Mouse (Mus musculus) C2C12 (cell line): Measurements from ENCODE around the gene Dock2.

Experiments
- CEBPB ChIP-seq: IDR thresholded peaks from one replicate; pipeline ENCODE4 v1.6.1; 2011; ENCODE audit warnings: low read depth, mild to moderate bottlenecking, control low read depth, moderate library complexity
- CTCF ChIP-seq: IDR thresholded peaks from one replicate; pipeline ENCODE4 v1.5.1; 2011; ENCODE audit not compliant: control insufficient read depth, insufficient read depth, insufficient read length
- FOSL1 ChIP-seq: IDR thresholded peaks from one replicate; pipeline ENCODE4 v1.8.0; 2011; ENCODE audit warnings: mild to moderate bottlenecking, low read length; ENCODE audit not compliant: poor library complexity, insufficient read depth, severe bottlenecking
- MYOD1 ChIP-seq: IDR thresholded peaks from one replicate; pipeline ENCODE4 v1.6.1; 2011; ENCODE audit warnings: low read depth; ENCODE audit not compliant: control insufficient read depth, insufficient read length
- MYOG ChIP-seq: IDR thresholded peaks from one replicate; pipeline ENCODE4 v1.6.1; 2011; ENCODE audit not compliant: control insufficient read depth, insufficient read length; ENCODE audit errors: extremely low read depth
- USF1 ChIP-seq: IDR thresholded peaks from one replicate; pipeline ENCODE4 v1.6.1; 2011; ENCODE audit warnings: low read depth, mild to moderate bottlenecking, control low read depth, moderate library complexity

DNA sequence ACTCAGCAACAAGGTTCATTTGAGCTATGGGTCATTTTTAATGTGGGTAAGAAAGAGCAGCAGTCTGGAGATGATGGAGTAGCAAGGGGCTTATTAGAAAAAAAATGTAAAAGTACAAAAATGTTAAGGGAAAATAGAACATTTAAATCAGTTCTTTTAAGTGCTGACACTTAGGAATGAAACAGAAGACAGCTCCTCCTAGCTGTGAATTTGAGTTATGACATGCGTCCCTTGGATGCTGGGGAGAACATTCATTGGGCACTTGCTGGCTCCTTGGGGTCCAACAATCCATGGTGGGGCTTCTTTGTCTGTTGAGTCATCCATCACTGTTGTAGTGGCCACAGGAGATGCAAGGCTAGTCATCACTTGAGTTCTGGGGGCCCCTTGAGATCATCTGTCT lies 556.5 kb downstream of the Dock2 start:
- TF ChIP-seq CTCF (no peak), MYOD1 (no peak), USF1 (no peak), MYOG (no peak), FOSL1 (no peak), CEBPB (no peak)
